Mouse (Mus musculus): ENCODE measurements at regions not wholly inside any gene's neighbourhood (a gene's known extent, or its start where the extent isn't known, plus 50 kb on each side); places are given as distances from the start of the nearest gene placed in this dataset.
A peak's percentile ranks its signal among the peaks of the same experiment; 100 is the strongest.
"Not testable (repeated sequence)": the region's sequence is repeated elsewhere in the genome, so short reads cannot be mapped to it uniquely, and the experiment has no call there.

GRCm38 (mm10) chr3:33440905-33441304 lies 297.9 kb upstream of the Pex5l start:
- no peak for DNase-seq

- DNase-seq: peak in 1 of 2 experiments; percentile 7
Measured at GRCm38 (mm10) chr3:33440500-33440899, 297.5 kb upstream of the Pex5l start.

- no peak for DNase-seq
Measured at GRCm38 (mm10) chr3:33416922-33417321, 273.9 kb upstream of the Pex5l start.

- no peak for DNase-seq
Measured at GRCm38 (mm10) chr3:33416321-33416720, 273.3 kb upstream of the Pex5l start.

GRCm38 (mm10) chr3:33401904-33402303 lies 258.9 kb upstream of the Pex5l start:
- DNase-seq: no peak

GRCm38 (mm10) chr3:33399321-33399720 lies 256.3 kb upstream of the Pex5l start:
- peak; percentile 26 to 32 for DNase-seq

GRCm38 (mm10) chr3:33398326-33398725 lies 255.3 kb upstream of the Pex5l start:
- no peak for DNase-seq

GRCm38 (mm10) chr3:33397217-33397616 lies 254.2 kb upstream of the Pex5l start:
- DNase-seq: no peak

GRCm38 (mm10) chr3:33392541-33392822 lies 249.4 kb upstream of the Pex5l start:
- DNase-seq: no peak

- no peak for DNase-seq
Measured at GRCm38 (mm10) chr3:33391765-33392540, 248.9 kb upstream of the Pex5l start.

- DNase-seq: no peak
Measured at GRCm38 (mm10) chr3:33388171-33388570, 245.1 kb upstream of the Pex5l start.

- DNase-seq: no peak
Measured at GRCm38 (mm10) chr3:33383622-33384021, 240.6 kb upstream of the Pex5l start.

- DNase-seq: no peak
Measured at GRCm38 (mm10) chr3:33379604-33380003, 236.6 kb upstream of the Pex5l start.

- DNase-seq: no peak
Measured at GRCm38 (mm10) chr3:33375161-33375560, 232.1 kb upstream of the Pex5l start.

- no peak for DNase-seq
Measured at GRCm38 (mm10) chr3:33372806-33373205, 229.8 kb upstream of the Pex5l start.

- no peak for DNase-seq
Measured at GRCm38 (mm10) chr3:33363521-33363920, 220.5 kb upstream of the Pex5l start.

- no peak for DNase-seq
Measured at GRCm38 (mm10) chr3:33360030-33360429, 217.0 kb upstream of the Pex5l start.

GRCm38 (mm10) chr3:33353860-33354259 lies 210.8 kb upstream of the Pex5l start:
- no peak for DNase-seq

GRCm38 (mm10) chr3:33350986-33351385 lies 207.9 kb upstream of the Pex5l start:
- DNase-seq: peak; percentile 3 to 23

- peak; percentile 20 to 30 for DNase-seq
Measured at GRCm38 (mm10) chr3:33334056-33334455, 191.0 kb upstream of the Pex5l start.

GRCm38 (mm10) chr3:33317691-33318090 lies 174.6 kb upstream of the Pex5l start:
- not testable (repeated sequence) for DNase-seq

- peak in 1 of 2 experiments; percentile 3 for DNase-seq
Measured at GRCm38 (mm10) chr3:33312230-33312825, 169.3 kb upstream of the Pex5l start.

GRCm38 (mm10) chr3:33308212-33308611 lies 165.2 kb upstream of the Pex5l start:
- DNase-seq: no peak

GRCm38 (mm10) chr3:33306169-33306568 lies 163.1 kb upstream of the Pex5l start:
- no peak for DNase-seq
